Mouse (Mus musculus) bone marrow, adult 2 months (tissue): ENCODE measurements around the gene Kcnh1.

Experiments used
- CTCF ChIP-seq: fragments of 200-500 bp; IDR thresholded peaks from 2 replicates; pipeline ENCODE4 v1.5.1; 2011; ENCODE audit warnings: low read length, control low read depth; ENCODE audit not compliant: control insufficient read depth, insufficient read depth
- POLR2A ChIP-seq: fragments of 200-500 bp; IDR thresholded peaks from 2 replicates; pipeline ENCODE4 v1.6.1; 2011; ENCODE audit warnings: low read depth, mild to moderate bottlenecking, control low read depth, low read length, borderline replicate concordance; ENCODE audit not compliant: control insufficient read depth

GRCm38 (mm10) chr1:192421377-192422166 is 231.0 kb downstream of the Kcnh1 start:
- TF ChIP-seq POLR2A (no peak), CTCF (no peak)
